Mouse (Mus musculus) stomach, postnatal 0 days (tissue): ENCODE measurements around the gene Capn2. TPM values are rescaled to one million over a fixed set of nuclear protein-coding genes. Genes with fewer than 3 reads are reported as not detected.

ENCODE experiments used
- ATAC-seq: fragments of 200-750 bp; cut with Nextera tagmentation; 2 replicates; pipeline ENCODE4 v1.8.0; 2017; ENCODE audit not compliant: low FRiP score, low TSS enrichment
- DNase-seq: peaks from one replicate; pipeline ENCODE4 v3.0.0-alpha.2; 2016; ENCODE audit warnings: low spot score
- H3K27ac ChIP-seq: fragments of 300-500 bp; sonication (generic); replicated peaks from 2 replicates; pipeline ENCODE4 v1.5.1; 2014; ENCODE audit warnings: mild to moderate bottlenecking, control low read depth
- H3K27me3 ChIP-seq: fragments of 300-500 bp; sonication (generic); 2 replicates; pipeline ENCODE4 v1.6.1; 2014; ENCODE audit warnings: low read length; ENCODE audit not compliant: control insufficient read depth, insufficient read depth
- H3K36me3 ChIP-seq: fragments of 300-500 bp; sonication (generic); 2 replicates; pipeline ENCODE4 v1.6.1; 2014; ENCODE audit warnings: low read length, mixed read lengths; ENCODE audit not compliant: control insufficient read depth, insufficient read depth
- H3K4me1 ChIP-seq: fragments of 300-500 bp; sonication (generic); replicated peaks from 2 replicates; pipeline ENCODE4 v1.6.1; 2014; ENCODE audit warnings: antibody characterized with exemption; ENCODE audit not compliant: control insufficient read depth, insufficient read depth
- H3K4me2 ChIP-seq: fragments of 300-500 bp; sonication (generic); replicated peaks from 2 replicates; pipeline ENCODE4 v1.6.1; 2014; ENCODE audit warnings: low read depth, mild to moderate bottlenecking, control low read depth, moderate library complexity
- H3K4me3 ChIP-seq: fragments of 300-500 bp; sonication (generic); 2 replicates; pipeline ENCODE4 v1.5.1; 2014; ENCODE audit warnings: low read depth, low read length, control low read depth
- H3K9ac ChIP-seq: fragments of 300-500 bp; sonication (generic); 2 replicates; pipeline ENCODE4 v1.6.1; 2014; ENCODE audit warnings: mild to moderate bottlenecking, low read length, control low read depth, mixed read lengths
- H3K9me3 ChIP-seq: fragments of 300-500 bp; sonication (generic); 2 replicates; pipeline ENCODE4 v1.6.1; 2016; ENCODE audit warnings: low read length; ENCODE audit not compliant: control insufficient read depth
- CTCF ChIP-seq: IDR thresholded peaks from 2 replicates; pipeline ENCODE4 v1.5.1; 2016; ENCODE audit warnings: antibody characterized with exemption, low read depth, mild to moderate bottlenecking, moderate library complexity
- EP300 ChIP-seq: optimal IDR thresholded peaks from 2 replicates; pipeline ENCODE3; 2016; ENCODE audit warnings: antibody characterized with exemption
- WGBS: fragments of 180-500 bp; shearing (Covaris S2); extraction: QIAGEN DNeasy Blood & Tissue Kit; methylation state at CpG from one replicate; pipeline ENCODE4 v1.1.7; 2014; 5-methylcytosine and 5-hydroxymethylcytosine counted together
- polyA plus RNA-seq: library from polyadenylated mRNA; unstranded; fragments of >200 nt; fragmentation: Nextera tagmentation; extraction: Ambion mirVana; gene quantifications from 2 replicates; pipeline ENCODE4 v1.2.1, GENCODE M21; 2015

The Capn2 gene
- polyA plus RNA-seq, 1 experiment from 2014 or later = 55.6 TPM

- no peak for TF ChIP-seq EP300
- no peak for ATAC-seq
- no peaks in the 10 kb centered on the region for H3K27me3 ChIP-seq
- H3K27ac ChIP-seq = no peak overlapping the region
- H3K4me3 ChIP-seq = no peak overlapping the region
- H3K4me1 ChIP-seq = no peaks in the 10 kb centered on the region
- WGBS = 45% methylated on average over 1 of the region's 1 CpGs
- DNase-seq = no peak
- H3K4me2 ChIP-seq = no peak overlapping the region
- H3K36me3 ChIP-seq = 0 out of 2 replicates have a peak, but pooled peaks cover 3% of the 10 kb centered on the region
- no peaks in the 10 kb centered on the region for H3K9me3 ChIP-seq
- H3K9ac ChIP-seq = no peak overlapping the region
Measured at GRCm38 (mm10) chr1:182427426-182427825, 90.0 kb downstream of the Capn2 start.

- Histone ChIP-seq H3K9ac (no peak overlapping the region), H3K4me3 (no peak overlapping the region), H3K4me1 (no peaks in the 10 kb centered on the region), H3K4me2 (no peak overlapping the region), H3K27ac (no peak overlapping the region), H3K27me3 (no peaks in the 10 kb centered on the region), H3K9me3 (no peaks in the 10 kb centered on the region), H3K36me3 (no peaks in the 10 kb centered on the region)
- WGBS = 34% methylated on average over 2 of the region's 2 CpGs
- DNase-seq (no peak), ATAC-seq (no peak)
- no peak for TF ChIP-seq CTCF
- no peak for TF ChIP-seq EP300
Measured at GRCm38 (mm10) chr1:182426444-182426843, 91.0 kb downstream of the Capn2 start.

GRCm38 (mm10) chr1:182425176-182425575 lies 92.2 kb downstream of the Capn2 start:
- no peak overlapping the region for H3K4me3 ChIP-seq
- H3K27ac ChIP-seq = no peak overlapping the region
- WGBS = 70% methylated on average over 3 of the region's 3 CpGs
- no peaks in the 10 kb centered on the region for H3K9me3 ChIP-seq
- no peaks in the 10 kb centered on the region for H3K27me3 ChIP-seq
- H3K4me1 ChIP-seq = no peaks in the 10 kb centered on the region
- DNase-seq = no peak
- H3K4me2 ChIP-seq = no peak overlapping the region
- ATAC-seq = no peak
- TF ChIP-seq EP300 (no peak), CTCF (no peak)
- H3K36me3 ChIP-seq = no peaks in the 10 kb centered on the region
- H3K9ac ChIP-seq = no peak overlapping the region

DNA sequence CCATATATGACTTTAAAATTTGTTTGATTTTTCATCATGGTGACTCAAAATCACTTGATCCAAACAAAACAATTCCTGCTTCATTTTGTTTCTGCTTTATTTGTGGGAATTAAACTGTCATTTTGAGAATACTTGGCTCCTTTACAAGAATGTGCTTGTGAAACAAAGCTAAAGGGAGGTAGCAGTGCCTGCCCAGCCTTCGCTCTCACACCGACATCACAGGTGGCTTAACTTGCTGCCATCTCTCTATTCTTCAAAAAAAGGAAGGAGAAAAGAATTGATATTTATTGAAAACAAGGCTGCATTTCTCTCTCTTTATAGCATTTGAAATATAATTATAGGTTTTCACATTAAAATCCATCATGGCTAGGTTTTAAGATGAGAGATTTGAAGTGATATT lies 93.1 kb downstream of the Capn2 start:
- Histone ChIP-seq H3K36me3 (no peaks in the 10 kb centered on the region), H3K27me3 (no peaks in the 10 kb centered on the region), H3K9ac (no peak overlapping the region), H3K4me2 (no peak overlapping the region), H3K4me1 (no peaks in the 10 kb centered on the region), H3K27ac (no peak overlapping the region), H3K9me3 (no peaks in the 10 kb centered on the region), H3K4me3 (no peak overlapping the region)
- WGBS = 58% methylated on average over 2 of the region's 2 CpGs
- DNase-seq (no peak), ATAC-seq (no peak)
- TF ChIP-seq EP300 (no peak), CTCF (no peak)

DNA sequence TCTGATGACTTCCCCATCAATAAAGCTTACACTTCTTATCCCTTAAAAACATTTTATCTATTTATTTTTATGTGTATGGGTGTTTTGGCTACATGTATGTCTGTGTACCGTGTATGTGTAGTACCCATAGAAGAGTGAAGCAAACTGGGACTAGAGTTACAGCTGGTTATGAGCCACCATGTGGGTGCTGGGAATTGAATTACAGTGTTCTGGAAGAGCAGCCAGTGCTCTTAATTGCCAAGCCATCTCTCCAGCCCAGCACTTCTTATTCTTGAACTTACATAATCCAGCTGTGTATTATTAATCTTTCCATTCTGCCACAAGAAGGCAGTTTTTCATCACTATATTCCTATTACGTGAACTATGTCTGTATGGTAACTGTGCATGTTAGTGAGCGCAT lies 97.9 kb downstream of the Capn2 start:
- Histone ChIP-seq H3K9me3 (no peaks in the 10 kb centered on the region), H3K36me3 (no peaks in the 10 kb centered on the region), H3K9ac (no peak overlapping the region), H3K4me1 (no peaks in the 10 kb centered on the region), H3K4me3 (no peak overlapping the region), H3K27ac (no peak overlapping the region), H3K27me3 (no peaks in the 10 kb centered on the region), H3K4me2 (no peak overlapping the region)
- ATAC-seq (no peak), DNase-seq (no peak)
- TF ChIP-seq CTCF = no peak
- no peak for TF ChIP-seq EP300
- WGBS = 58% methylated on average over 3 of the region's 3 CpGs

Other genes starting within 250 kb of the Capn2 start
- gene Degs1, start 234.8 kb downstream of the Capn2 start, polyA plus RNA-seq = 214 and 223 TPM in 2 replicates
- 12.6 and 13.6 TPM in 2 replicates for gene Fbxo28, start 176.0 kb downstream of the Capn2 start, polyA plus RNA-seq
- 9.5 and 10.3 TPM in 2 replicates for gene Trp53bp2, start 108.4 kb downstream of the Capn2 start, polyA plus RNA-seq
- gene Capn8, start 47.4 kb upstream of the Capn2 start, polyA plus RNA-seq = 10.1 and 12.8 TPM in 2 replicates
- not detected in 2 replicates for gene Ccdc185, start 231.6 kb upstream of the Capn2 start, polyA plus RNA-seq
- gene Susd4, start 246.3 kb upstream of the Capn2 start, polyA plus RNA-seq = 8.2 and 9.8 TPM in 2 replicates